Comparison of ENCODE assay signal across 25 mouse cellular contexts in genomic region chr6:72186809-72187208, GRCm38 (mm10). TPM values are rescaled to one million over a fixed set of nuclear protein-coding genes. Genes with fewer than 3 reads are reported as not detected.
"Had no signal": no experiment of that assay in that cellular context is flagged by ENCODE, and none has a peak within 500 bp of the region (broad histone marks: within the 10 kb centered on the region; RNA-seq: fewer than 3 reads in every experiment).

No protein-coding gene starts in this region.

- H3K4me3 ChIP-seq: limb, embryonic 10.5 days; limb, embryonic 13.5 days; liver, embryonic 12.5 days; liver, embryonic 15.5 days; lung, embryonic 15.5 days; megakaryocyte, embryonic 14.5 days; midbrain, embryonic 10.5 days; midbrain, embryonic 13.5 days; myocyte; neural tube, embryonic 13.5 days had no signal

- H3K9me3 ChIP-seq: limb, embryonic 10.5 days; limb, embryonic 13.5 days; liver, embryonic 12.5 days; liver, embryonic 15.5 days; lung, embryonic 15.5 days; midbrain, embryonic 10.5 days; midbrain, embryonic 13.5 days; neural tube, embryonic 13.5 days had no signal

- H3K4me2 ChIP-seq: limb, embryonic 13.5 days; liver, embryonic 12.5 days; liver, embryonic 15.5 days; lung, embryonic 15.5 days; midbrain, embryonic 13.5 days; neural tube, embryonic 13.5 days had no signal

- H3K36me3 ChIP-seq: limb, embryonic 10.5 days; limb, embryonic 13.5 days; liver, embryonic 12.5 days; liver, embryonic 15.5 days; lung, embryonic 15.5 days; midbrain, embryonic 10.5 days; midbrain, embryonic 13.5 days; neural tube, embryonic 13.5 days had no signal

- DNase-seq: kidney, adult 9 months; kidney, postnatal 14 days; kidney, postnatal 4 days; liver; lung, adult 18-20 months; lung, postnatal 10 days; lung, postnatal 36 days; right cerebral cortex, adult 18-20 months; right cerebral cortex, postnatal 25 days; spleen, adult 18-20 months; thymus, adult 2 months; thymus, postnatal 14 days; thymus, postnatal 4 days had no signal

- H3K27ac ChIP-seq: limb, embryonic 13.5 days; liver, embryonic 12.5 days; liver, embryonic 15.5 days; lung, embryonic 15.5 days; midbrain, embryonic 10.5 days; midbrain, embryonic 13.5 days; neural tube, embryonic 13.5 days had no signal

- ATAC-seq: liver, embryonic 12.5 days had no signal

- H3K9ac ChIP-seq: limb, embryonic 13.5 days; liver, embryonic 12.5 days; liver, embryonic 15.5 days; lung, embryonic 15.5 days; midbrain, embryonic 13.5 days; neural tube, embryonic 13.5 days had no signal

RNA-seq across cellular contexts. Expression of gene Atoh8, which starts 48.6 kb away (rescaled TPM):
- total RNA-seq: monocyte, adult 5-6 weeks; neutrophil, adult 5-6 weeks had no signal
